ENCODE assay signal across 33 mouse cellular contexts in genomic region chr19:30433141-30433540, GRCm38 (mm10).
"Had no signal": no experiment of that assay in that cellular context is flagged by ENCODE, and none has a peak within 500 bp of the region (broad histone marks: within the 10 kb centered on the region; RNA-seq: fewer than 3 reads in every experiment).

No protein-coding gene starts in this region.

- ATAC-seq: liver, embryonic 12.5 days; liver, postnatal 0 days; lung, postnatal 0 days; midbrain, embryonic 13.5 days; midbrain, embryonic 15.5 days; midbrain, embryonic 16.5 days had no signal

- H3K9ac ChIP-seq: limb, embryonic 12.5 days; limb, embryonic 13.5 days; limb, embryonic 15.5 days; liver, embryonic 12.5 days; liver, embryonic 13.5 days; liver, embryonic 14.5 days; liver, embryonic 15.5 days; liver, postnatal 0 days; lung, embryonic 14.5 days; lung, embryonic 15.5 days; midbrain, embryonic 12.5 days; midbrain, embryonic 13.5 days; midbrain, embryonic 15.5 days; neural tube, embryonic 12.5 days; neural tube, embryonic 13.5 days had no signal

- H3K27ac ChIP-seq: limb, embryonic 10.5 days; limb, embryonic 12.5 days; limb, embryonic 13.5 days; limb, embryonic 15.5 days; liver, embryonic 12.5 days; liver, embryonic 13.5 days; liver, embryonic 14.5 days; liver, embryonic 15.5 days; lung, embryonic 15.5 days; macrophage; midbrain, embryonic 10.5 days; midbrain, embryonic 12.5 days; midbrain, embryonic 13.5 days; midbrain, embryonic 15.5 days; neural tube, embryonic 12.5 days; neural tube, embryonic 13.5 days had no signal

- H3K4me2 ChIP-seq: limb, embryonic 12.5 days; limb, embryonic 13.5 days; limb, embryonic 15.5 days; liver, embryonic 11.5 days; liver, embryonic 12.5 days; liver, embryonic 13.5 days; liver, embryonic 15.5 days; lung, embryonic 14.5 days; lung, embryonic 15.5 days; midbrain, embryonic 11.5 days; midbrain, embryonic 12.5 days; midbrain, embryonic 13.5 days; midbrain, embryonic 15.5 days; neural tube, embryonic 12.5 days; neural tube, embryonic 13.5 days had no signal

- H3K4me1 ChIP-seq: limb, embryonic 15.5 days; liver, embryonic 12.5 days; liver, embryonic 13.5 days; liver, embryonic 15.5 days; lung, embryonic 15.5 days; megakaryocyte, embryonic 14.5 days; midbrain, embryonic 12.5 days; midbrain, embryonic 13.5 days; midbrain, embryonic 15.5 days; neural tube, embryonic 12.5 days had no signal

- H3K4me3 ChIP-seq: limb, embryonic 10.5 days; limb, embryonic 12.5 days; limb, embryonic 13.5 days; limb, embryonic 15.5 days; liver, embryonic 12.5 days; liver, embryonic 13.5 days; liver, embryonic 15.5 days; lung, embryonic 15.5 days; megakaryocyte, embryonic 14.5 days; midbrain, embryonic 10.5 days; midbrain, embryonic 12.5 days; midbrain, embryonic 13.5 days; midbrain, embryonic 15.5 days; myocyte; neural tube, embryonic 12.5 days; neural tube, embryonic 13.5 days had no signal

- H3K9me3 ChIP-seq: limb, embryonic 10.5 days; limb, embryonic 12.5 days; limb, embryonic 13.5 days; limb, embryonic 15.5 days; liver, embryonic 12.5 days; liver, embryonic 13.5 days; liver, embryonic 15.5 days; lung, embryonic 15.5 days; megakaryocyte, embryonic 14.5 days; midbrain, embryonic 10.5 days; midbrain, embryonic 12.5 days; midbrain, embryonic 13.5 days; midbrain, embryonic 15.5 days; neural tube, embryonic 12.5 days had no signal

- H3K27me3 ChIP-seq: limb, embryonic 12.5 days; limb, embryonic 13.5 days; limb, embryonic 15.5 days; liver, embryonic 12.5 days; liver, embryonic 13.5 days; liver, embryonic 15.5 days; lung, embryonic 15.5 days; megakaryocyte, embryonic 14.5 days; midbrain, embryonic 12.5 days; midbrain, embryonic 13.5 days; midbrain, embryonic 15.5 days; neural tube, embryonic 12.5 days; neural tube, embryonic 13.5 days had no signal

- DNase-seq: left cerebral cortex, postnatal 4 days; liver; liver, embryonic 13.5 days; liver, postnatal 0 days; lung, adult 18-20 months; lung, adult 2 months; lung, embryonic 14.5 days; lung, postnatal 10 days; lung, postnatal 14 days; lung, postnatal 36 days; lung, postnatal 4 days; midbrain, embryonic 14.5 days had no signal

- H3K36me3 ChIP-seq: limb, embryonic 10.5 days; limb, embryonic 12.5 days; limb, embryonic 13.5 days; limb, embryonic 15.5 days; liver, embryonic 12.5 days; liver, embryonic 13.5 days; liver, embryonic 15.5 days; lung, embryonic 15.5 days; midbrain, embryonic 10.5 days; midbrain, embryonic 12.5 days; midbrain, embryonic 13.5 days; midbrain, embryonic 15.5 days; neural tube, embryonic 12.5 days; neural tube, embryonic 13.5 days had no signal
